Mouse (Mus musculus): ENCODE results near the gene Adamts1. TPM values are rescaled to one million over a fixed set of nuclear protein-coding genes. Genes with fewer than 3 reads are reported as not detected.

Gene Adamts1
- polyA plus RNA-seq (2015; fragmentation: Nextera tagmentation; extraction: Ambion mirVana) = 13.4 and 14.3 TPM in 2 replicates

GRCm38 (mm10) chr16:85802954-85803353 is at the start of gene Adamts1:
Adamts1 (minus strand) TSS chr16:85803113.

Other genes with a start within 250 kb of the Adamts1 start
- 4.1 TPM in 2 replicates for gene Cyyr1, start 249.7 kb downstream of the Adamts1 start, polyA plus RNA-seq (2015; fragmentation: Nextera tagmentation; extraction: Ambion mirVana)
- gene Adamts5, start 98.7 kb upstream of the Adamts1 start, polyA plus RNA-seq (2015; fragmentation: Nextera tagmentation; extraction: Ambion mirVana) = 5.8 and 5.9 TPM in 2 replicates